Mouse (Mus musculus) WW6 (cell line): ENCODE results near the gene Cryba4.

Experiments
- DNase-seq: peaks from one replicate; pipeline ENCODE4 v3.0.0-alpha.2; 2013; ENCODE audit warnings: low read depth, low spot score

Cryba4 gene

DNA sequence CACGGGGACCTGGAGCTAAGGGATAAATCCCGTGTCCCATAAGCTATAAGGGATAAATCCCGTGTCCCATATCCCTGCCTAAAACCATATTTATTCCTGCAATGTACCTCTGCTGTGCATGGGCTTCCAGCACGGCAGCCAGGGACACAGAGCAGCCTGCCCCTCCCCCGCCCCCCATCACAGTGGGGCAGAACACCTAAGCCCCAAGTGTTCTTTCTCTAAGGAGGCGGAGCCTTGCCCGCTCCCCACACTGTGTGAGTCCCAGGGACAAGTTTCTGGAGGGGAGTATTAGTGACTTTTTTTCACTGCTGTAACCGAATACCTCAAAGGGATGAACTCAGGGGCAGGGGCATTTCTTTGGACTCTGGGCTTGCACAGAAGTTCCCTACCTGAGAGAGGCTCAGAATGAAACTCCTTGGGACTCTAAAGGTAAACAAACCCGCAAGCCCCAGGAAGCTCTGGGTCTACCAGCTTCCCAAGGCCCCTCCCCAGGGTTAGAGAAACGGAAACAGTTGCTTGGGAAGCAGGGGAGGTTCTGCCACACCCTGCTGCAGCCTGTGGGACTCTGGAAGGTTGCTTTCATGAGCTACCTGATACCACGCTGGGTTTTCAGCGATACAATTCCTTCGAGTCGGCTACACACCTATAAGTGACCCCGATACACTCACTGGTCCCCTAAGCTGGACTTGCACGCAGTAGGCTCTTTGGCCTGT, 45.6 kb downstream of the Cryba4 start:
- DNase-seq, result no peak

DNA sequence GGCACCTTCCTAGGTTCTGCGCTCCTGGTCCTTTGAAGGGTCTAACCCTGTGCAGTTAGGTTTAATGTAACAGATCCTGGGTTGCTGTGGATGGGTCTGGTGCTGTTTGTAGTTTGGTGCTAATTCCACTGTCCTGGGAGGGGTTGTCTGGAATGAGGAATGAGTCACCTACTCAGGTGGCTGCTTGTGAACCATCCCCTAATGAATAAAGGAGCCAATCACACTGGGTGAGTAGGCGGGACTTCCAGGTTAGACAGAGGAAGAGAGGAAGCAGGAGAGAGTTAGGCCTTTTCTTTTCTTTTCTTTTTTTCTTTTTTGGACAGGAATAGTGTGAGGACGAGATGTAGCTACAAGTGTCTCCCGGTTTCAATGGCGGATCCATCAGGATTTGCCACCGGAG, 52.7 kb downstream of the Cryba4 start:
- no peak for DNase-seq
